Mouse (Mus musculus): ENCODE measurements around the gene Plcb3. TPM values are rescaled to one million over a fixed set of nuclear protein-coding genes. Genes with fewer than 3 reads are reported as not detected.

The Plcb3 gene
- polyA plus RNA-seq, 1 experiment from 2014 or later = 7.6 TPM

GRCm38 (mm10) chr19:6940396-6941351 lies 35.6 kb downstream of the Plcb3 start:
- Histone ChIP-seq H3K27me3 (ENCODE audit: control insufficient read depth, insufficient read depth, low read length) (peaks cover 7% of the 10 kb centered on the region), H3K9ac (replicated peaks; ENCODE audit: low read depth, low read length) (peak overlapping the region; percentile 82), H3K4me3 (ENCODE audit: low read depth, low read length) (peak overlapping the region; percentile 85), H3K9me3 (ENCODE audit: control insufficient read depth, low read length) (no peaks in the 10 kb centered on the region), H3K36me3 (ENCODE audit: control insufficient read depth, insufficient read depth, low read length) (no peaks in the 10 kb centered on the region), H3K4me1 (ENCODE audit: control insufficient read depth, insufficient read depth, low read length) (peaks cover 22% of the 10 kb centered on the region), H3K27ac (ENCODE audit: low read depth, low read length) (peak overlapping the region; percentile 48; the same call in 1 of the 2 replicates), H3K4me2 (ENCODE audit: low read depth, low read length) (peak overlapping the region; percentile 100)
- ATAC-seq (ENCODE audit: low read depth) = peak; percentile 4; the same call in 1 of the 2 replicates
- 24% methylated on average over 28 of the region's 29 CpGs for WGBS

- 88% methylated on average over 20 of the region's 20 CpGs for WGBS
- Histone ChIP-seq H3K9ac (replicated peaks; ENCODE audit: low read depth, low read length) (peak overlapping the region; percentile 82), H3K9me3 (ENCODE audit: control insufficient read depth, low read length) (no peaks in the 10 kb centered on the region), H3K27me3 (ENCODE audit: control insufficient read depth, insufficient read depth, low read length) (peaks cover 11% of the 10 kb centered on the region), H3K4me1 (ENCODE audit: control insufficient read depth, insufficient read depth, low read length) (peaks cover 22% of the 10 kb centered on the region), H3K27ac (ENCODE audit: low read depth, low read length) (no peak overlapping the region), H3K4me3 (ENCODE audit: low read depth, low read length) (peak overlapping the region; percentile 85; the same call in 1 of the 2 replicates), H3K4me2 (ENCODE audit: low read depth, low read length) (peak overlapping the region; percentile 100), H3K36me3 (ENCODE audit: control insufficient read depth, insufficient read depth, low read length) (no peaks in the 10 kb centered on the region)
- ATAC-seq (ENCODE audit: low read depth) = no peak
Measured at GRCm38 (mm10) chr19:6939106-6940002, 36.9 kb downstream of the Plcb3 start.

- Histone ChIP-seq H3K4me2 (ENCODE audit: low read depth, low read length) (no peak overlapping the region), H3K27me3 (ENCODE audit: control insufficient read depth, insufficient read depth, low read length) (peaks cover 27% of the 10 kb centered on the region), H3K4me1 (ENCODE audit: control insufficient read depth, insufficient read depth, low read length) (peaks cover 31% of the 10 kb centered on the region), H3K9ac (replicated peaks; ENCODE audit: low read depth, low read length) (no peak overlapping the region), H3K9me3 (ENCODE audit: control insufficient read depth, low read length) (no peaks in the 10 kb centered on the region), H3K27ac (ENCODE audit: low read depth, low read length) (no peak overlapping the region), H3K4me3 (ENCODE audit: low read depth, low read length) (no peak overlapping the region), H3K36me3 (ENCODE audit: control insufficient read depth, insufficient read depth, low read length) (no peaks in the 10 kb centered on the region)
- 80% methylated on average over 16 of the region's 16 CpGs for WGBS
- no peak for ATAC-seq (ENCODE audit: low read depth)
Measured at GRCm38 (mm10) chr19:6937541-6938465, 38.5 kb downstream of the Plcb3 start.

- ATAC-seq (ENCODE audit: low read depth) = no peak
- Histone ChIP-seq H3K4me3 (ENCODE audit: low read depth, low read length) (no peak overlapping the region), H3K4me1 (ENCODE audit: control insufficient read depth, insufficient read depth, low read length) (peaks cover 30% of the 10 kb centered on the region), H3K9ac (replicated peaks; ENCODE audit: low read depth, low read length) (no peak overlapping the region), H3K4me2 (ENCODE audit: low read depth, low read length) (no peak overlapping the region), H3K9me3 (ENCODE audit: control insufficient read depth, low read length) (no peaks in the 10 kb centered on the region), H3K27ac (ENCODE audit: low read depth, low read length) (no peak overlapping the region), H3K36me3 (ENCODE audit: control insufficient read depth, insufficient read depth, low read length) (no peaks in the 10 kb centered on the region), H3K27me3 (ENCODE audit: control insufficient read depth, insufficient read depth, low read length) (peaks cover 38% of the 10 kb centered on the region)
- 23% methylated on average over 3 of the region's 3 CpGs for WGBS
Measured at GRCm38 (mm10) chr19:6936299-6936698, 40.0 kb downstream of the Plcb3 start.

GRCm38 (mm10) chr19:6934195-6934977 lies 41.9 kb downstream of the Plcb3 start, which contains the start of gene Kcnk4:
TSS of gene Kcnk4 (minus strand) at chr19:6934515.
- peak within 1 kb of the TSS; percentile 55 for H3K9ac ChIP-seq (replicated peaks; ENCODE audit: low read depth, low read length)
- H3K9me3 ChIP-seq (ENCODE audit: control insufficient read depth, low read length) = no peaks in the 10 kb centered on the region
- peak within 1 kb of the TSS; percentile 60 for H3K4me2 ChIP-seq (ENCODE audit: low read depth, low read length)
- no peaks in the 10 kb centered on the region for H3K36me3 ChIP-seq (ENCODE audit: control insufficient read depth, insufficient read depth, low read length)
- H3K27me3 ChIP-seq (ENCODE audit: control insufficient read depth, insufficient read depth, low read length) = peaks cover 43% of the 10 kb centered on the region
- peaks cover 14% of the 10 kb centered on the region for H3K4me1 ChIP-seq (ENCODE audit: control insufficient read depth, insufficient read depth, low read length)
- H3K4me3 ChIP-seq (ENCODE audit: low read depth, low read length) = peak within 1 kb of the TSS; percentile 43
- no peak; the same call in 1 of the 2 replicates for ATAC-seq (ENCODE audit: low read depth)
- H3K27ac ChIP-seq (ENCODE audit: low read depth, low read length) = no peak within 1 kb of the TSS
- WGBS = 10% methylated on average over 23 of the region's 23 CpGs

GRCm38 (mm10) chr19:6933436-6934194 lies 42.7 kb downstream of the Plcb3 start:
- WGBS = 2% methylated on average over 58 of the region's 58 CpGs
- Histone ChIP-seq H3K4me1 (ENCODE audit: control insufficient read depth, insufficient read depth, low read length) (peaks cover 14% of the 10 kb centered on the region), H3K27me3 (ENCODE audit: control insufficient read depth, insufficient read depth, low read length) (peaks cover 49% of the 10 kb centered on the region), H3K9ac (replicated peaks; ENCODE audit: low read depth, low read length) (peak overlapping the region; percentile 55), H3K27ac (ENCODE audit: low read depth, low read length) (no peak overlapping the region), H3K4me3 (ENCODE audit: low read depth, low read length) (peak overlapping the region; percentile 43), H3K36me3 (ENCODE audit: control insufficient read depth, insufficient read depth, low read length) (no peaks in the 10 kb centered on the region), H3K4me2 (ENCODE audit: low read depth, low read length) (peak overlapping the region; percentile 60), H3K9me3 (ENCODE audit: control insufficient read depth, low read length) (no peaks in the 10 kb centered on the region)
- ATAC-seq (ENCODE audit: low read depth) = peak; percentile 62

GRCm38 (mm10) chr19:6933102-6933435 lies 43.2 kb downstream of the Plcb3 start:
- WGBS = 29% methylated on average over 4 of the region's 4 CpGs
- H3K9me3 ChIP-seq (ENCODE audit: control insufficient read depth, low read length) = no peaks in the 10 kb centered on the region
- H3K9ac ChIP-seq (replicated peaks; ENCODE audit: low read depth, low read length) = peak overlapping the region; percentile 55; the same call in 1 of the 2 replicates

More at GRCm38 (mm10) chr19:6933102-6933435, 43.2 kb downstream of the Plcb3 start:
- no peak for ATAC-seq (ENCODE audit: low read depth)
- no peak overlapping the region for H3K27ac ChIP-seq (ENCODE audit: low read depth, low read length)
- H3K4me2 ChIP-seq (ENCODE audit: low read depth, low read length) = no peak overlapping the region
- peak overlapping the region; percentile 43 for H3K4me3 ChIP-seq (ENCODE audit: low read depth, low read length)
- H3K4me1 ChIP-seq (ENCODE audit: control insufficient read depth, insufficient read depth, low read length) = peaks cover 11% of the 10 kb centered on the region
- H3K27me3 ChIP-seq (ENCODE audit: control insufficient read depth, insufficient read depth, low read length) = peaks cover 49% of the 10 kb centered on the region
- no peaks in the 10 kb centered on the region for H3K36me3 ChIP-seq (ENCODE audit: control insufficient read depth, insufficient read depth, low read length)
